Mouse (Mus musculus) skeletal muscle tissue, adult 2 months (tissue): ENCODE results near the gene Ypel4.

Experiments
- DNase-seq: peaks from one replicate; pipeline ENCODE4 v3.0.0-alpha.2; 2012; ENCODE audit warnings: low read depth, low spot score

The Ypel4 gene

GRCm38 (mm10) chr2:84760777-84761176 is 26.9 kb downstream of the Ypel4 start:
- no peak for DNase-seq

GRCm38 (mm10) chr2:84761309-84761708 is 27.5 kb downstream of the Ypel4 start:
- no peak for DNase-seq

- DNase-seq, result no peak
Observed at GRCm38 (mm10) chr2:84761840-84762239, 28.0 kb downstream of the Ypel4 start.

GRCm38 (mm10) chr2:84762295-84762694 is 28.4 kb downstream of the Ypel4 start:
- DNase-seq, result no peak

- DNase-seq, result no peak
Observed at GRCm38 (mm10) chr2:84762818-84763217, 29.0 kb downstream of the Ypel4 start.

- peak; percentile 65 for DNase-seq
Observed at GRCm38 (mm10) chr2:84770501-84770900, 36.6 kb downstream of the Ypel4 start.

- DNase-seq, result no peak
Observed at GRCm38 (mm10) chr2:84772454-84772853, 38.6 kb downstream of the Ypel4 start.

GRCm38 (mm10) chr2:84773195-84773594 is 39.3 kb downstream of the Ypel4 start:
- DNase-seq, result no peak

- DNase-seq, result peak; percentile 81
Observed at GRCm38 (mm10) chr2:84774751-84775150, 40.9 kb downstream of the Ypel4 start.

GRCm38 (mm10) chr2:84775241-84775640 is 41.4 kb downstream of the Ypel4 start, which contains the start of gene Serping1:
Gene Serping1, minus strand, starts transcription at chr2:84775444.
- no peak for DNase-seq

GRCm38 (mm10) chr2:84775665-84776064 is 41.8 kb downstream of the Ypel4 start:
- DNase-seq, result peak; percentile 43

- no peak for DNase-seq
Observed at GRCm38 (mm10) chr2:84777706-84778105, 43.8 kb downstream of the Ypel4 start.

GRCm38 (mm10) chr2:84779210-84779609 is 45.4 kb downstream of the Ypel4 start:
- DNase-seq, result no peak

- no peak for DNase-seq
Observed at GRCm38 (mm10) chr2:84783315-84783714, 49.5 kb downstream of the Ypel4 start.

- no peak for DNase-seq
Observed at GRCm38 (mm10) chr2:84783840-84784566, 50.1 kb downstream of the Ypel4 start.
